Mouse (Mus musculus): ENCODE measurements around the gene Glrx5.

The Glrx5 gene

DNA sequence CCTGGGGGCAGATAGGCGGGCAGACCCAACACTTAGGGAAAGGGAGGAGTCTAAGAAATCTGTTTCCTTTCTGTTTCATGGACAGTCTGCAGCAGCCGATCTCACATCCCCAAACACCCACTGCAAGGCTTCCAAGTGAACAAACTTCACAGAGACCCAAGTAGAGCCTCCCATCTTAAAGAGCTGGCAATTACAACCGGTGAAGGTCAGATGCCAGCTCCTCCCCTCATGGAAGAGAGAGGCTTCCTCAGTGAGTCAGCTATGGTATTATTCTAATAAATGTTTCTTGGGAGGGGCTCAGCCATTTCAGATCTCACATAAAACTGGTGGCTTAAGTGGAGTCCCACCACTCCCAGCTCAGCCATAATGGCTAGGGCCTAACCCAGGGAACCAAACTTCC, 28.8 kb upstream of the Glrx5 start:
- no peak for DNase-seq (ENCODE audit: extremely low read depth, insufficient read length, low spot score)

DNA sequence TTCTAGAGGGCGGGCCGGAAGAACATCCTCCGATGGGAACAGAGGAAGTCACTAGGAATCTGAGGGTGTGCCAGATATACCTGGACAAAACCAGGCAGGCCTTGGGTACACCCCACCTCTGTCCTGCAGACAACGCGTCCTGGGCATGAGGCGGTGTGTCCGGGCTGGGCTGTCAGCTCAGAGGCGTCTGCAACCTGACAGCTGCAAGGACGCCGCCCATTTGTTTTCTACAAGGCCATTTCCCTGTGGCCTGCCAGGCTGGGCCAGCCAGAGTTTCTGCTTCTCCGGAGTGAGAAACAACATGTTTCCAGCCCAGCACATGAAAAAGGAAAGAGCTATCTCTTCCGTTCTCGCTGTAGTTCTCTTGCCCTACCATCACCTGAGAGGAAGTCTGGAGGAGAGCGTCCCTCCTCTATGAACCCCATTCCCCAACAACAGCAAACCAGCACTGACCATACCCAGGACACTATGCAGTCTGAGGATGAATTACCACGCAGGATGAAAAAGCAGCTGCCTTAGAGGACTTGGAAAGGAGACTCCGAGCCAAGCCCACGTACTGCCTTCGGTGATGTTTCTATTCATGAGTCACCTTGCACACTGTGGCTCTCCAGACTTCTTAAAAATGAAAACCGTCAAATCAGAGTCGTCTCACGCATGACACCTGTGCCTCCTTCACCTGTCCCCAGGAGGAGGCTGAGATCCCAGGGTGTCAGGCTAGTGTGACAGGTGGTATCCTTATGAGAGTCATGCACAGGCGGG, 27.4 kb upstream of the Glrx5 start:
- no peak for DNase-seq (ENCODE audit: extremely low read depth, insufficient read length, low spot score)

DNA sequence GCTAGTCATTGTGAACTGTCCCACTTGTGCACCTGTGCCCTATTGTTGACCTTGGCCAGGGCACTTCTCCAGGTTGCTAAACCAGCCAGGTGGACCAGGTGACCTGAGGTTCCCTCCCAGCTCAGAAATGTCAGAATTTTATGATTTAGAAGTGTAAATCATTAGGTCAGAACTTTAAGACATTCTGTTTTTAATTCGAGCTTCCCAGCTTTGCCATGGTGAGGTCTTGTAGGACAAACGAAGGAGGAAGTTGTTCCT, 26.8 kb upstream of the Glrx5 start:
- DNase-seq (ENCODE audit: extremely low read depth, insufficient read length, low spot score), result no peak

DNA sequence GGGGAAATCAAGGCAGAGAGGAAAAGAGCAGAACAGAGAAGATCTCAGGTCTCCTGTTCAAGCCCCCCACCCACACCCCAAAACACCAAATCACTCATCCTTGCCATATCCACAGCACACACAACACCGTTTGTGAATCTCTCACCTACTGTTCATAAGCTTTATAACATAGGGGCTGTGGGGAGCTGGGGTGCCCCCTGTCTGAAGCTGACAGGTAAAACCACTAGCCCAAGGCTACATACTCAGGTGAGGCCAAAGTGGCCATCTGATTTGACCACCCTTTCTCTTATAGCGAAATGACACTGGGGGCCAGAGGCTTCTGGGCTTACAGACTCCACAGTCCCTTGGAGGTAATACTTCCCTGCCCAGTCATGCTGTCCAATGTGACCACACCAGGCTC, 24.3 kb upstream of the Glrx5 start:
- DNase-seq (ENCODE audit: extremely low read depth, insufficient read length, low spot score), result no peak

DNA sequence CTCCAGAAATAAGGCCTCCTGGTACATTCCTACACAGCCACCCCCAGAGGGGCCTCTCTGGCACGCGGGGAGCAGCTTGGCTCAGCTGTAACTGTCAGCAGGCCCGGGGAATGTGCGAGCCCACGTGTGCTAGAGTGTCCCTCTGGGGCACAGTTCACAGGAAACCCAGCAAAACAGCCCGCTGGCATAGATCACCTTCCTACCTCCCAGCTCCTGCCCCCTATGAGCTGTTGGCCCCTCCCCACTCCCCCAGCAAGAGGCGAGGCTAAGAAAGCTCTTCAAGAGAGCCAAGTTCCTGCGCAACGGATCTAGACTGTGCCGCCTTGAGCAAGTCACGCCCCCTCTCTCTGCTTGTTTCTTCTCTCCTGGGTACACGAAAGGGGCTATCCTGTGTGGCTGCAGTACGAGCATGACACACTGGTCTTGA, 23.7 kb upstream of the Glrx5 start:
- peak; percentile 85 for DNase-seq (ENCODE audit: extremely low read depth, insufficient read length, low spot score)

DNA sequence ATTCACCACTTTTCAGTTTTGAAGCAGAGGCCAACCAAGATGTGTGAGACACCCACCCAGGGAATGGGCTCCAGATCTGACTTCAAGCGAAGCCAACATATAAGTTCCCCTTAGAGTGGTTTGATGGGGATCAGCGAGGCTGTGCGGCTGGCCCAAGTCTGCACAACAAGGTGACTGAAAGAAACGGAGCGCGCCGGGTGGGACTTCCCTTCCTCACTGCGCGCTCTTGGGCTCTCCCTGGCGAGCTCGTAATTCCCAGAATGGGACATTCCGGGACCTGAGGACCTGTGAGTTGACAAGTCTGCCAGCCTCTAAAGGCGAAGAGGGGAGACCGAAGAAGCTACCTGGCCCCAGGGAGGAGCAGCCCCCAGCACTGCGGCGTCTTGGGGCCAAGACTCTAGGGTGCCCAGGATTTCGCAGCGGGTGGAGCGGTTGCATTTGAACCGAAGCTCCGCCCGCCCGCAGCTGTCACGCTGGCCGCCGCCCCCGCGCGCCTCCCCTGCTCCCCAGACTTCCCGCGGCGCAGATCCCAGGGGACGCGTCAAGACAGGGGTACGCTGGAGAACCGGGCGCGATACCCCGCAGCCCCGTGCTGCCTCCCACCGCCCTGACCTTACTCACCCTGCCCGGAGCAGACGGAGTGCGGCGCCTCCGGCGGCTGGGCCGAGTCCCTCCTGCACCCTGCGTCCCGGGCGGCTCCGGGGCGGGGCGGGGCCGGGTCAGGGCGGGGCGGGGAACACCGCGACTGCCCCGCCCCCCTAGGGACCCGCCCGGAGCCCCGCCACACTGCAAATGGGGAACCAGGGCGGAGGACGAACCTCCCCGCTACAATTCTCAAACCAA, 22.9 kb upstream of the Glrx5 start, which contains the start of gene Syne3:
Gene Syne3, minus strand, starts transcription at position 440 of the 843 bp plus-strand sequence.
- peak; percentile 84 for DNase-seq (ENCODE audit: extremely low read depth, insufficient read length, low spot score)

DNA sequence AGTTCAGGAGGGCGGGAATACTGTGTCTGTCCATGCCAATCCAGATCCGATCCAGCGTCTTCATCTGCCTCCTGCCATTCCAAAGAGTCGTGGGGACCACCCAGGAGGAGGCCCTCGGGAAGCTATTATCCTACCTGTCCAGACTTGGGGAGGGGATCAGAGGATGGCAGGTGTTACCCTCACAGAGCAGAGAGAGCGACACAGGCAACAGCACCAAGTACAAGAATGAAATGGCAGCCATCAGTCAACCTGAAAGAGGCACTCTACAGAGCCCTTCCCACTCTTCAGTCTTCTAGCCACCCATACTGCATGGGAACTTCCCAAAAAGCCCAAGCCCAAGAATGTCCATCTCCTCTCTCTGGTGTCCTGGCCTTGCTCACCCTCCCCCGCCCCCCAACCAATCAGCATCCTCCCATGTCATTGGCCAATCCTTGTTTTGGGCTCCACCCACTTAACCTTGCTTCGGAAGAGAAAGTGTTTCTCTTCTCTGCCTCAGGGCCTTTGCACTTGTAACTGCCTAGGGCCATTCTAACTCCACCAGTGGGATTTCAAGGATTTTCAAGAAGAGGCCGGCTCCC, 22.2 kb upstream of the Glrx5 start:
- no peak for DNase-seq (ENCODE audit: extremely low read depth, insufficient read length, low spot score)

DNA sequence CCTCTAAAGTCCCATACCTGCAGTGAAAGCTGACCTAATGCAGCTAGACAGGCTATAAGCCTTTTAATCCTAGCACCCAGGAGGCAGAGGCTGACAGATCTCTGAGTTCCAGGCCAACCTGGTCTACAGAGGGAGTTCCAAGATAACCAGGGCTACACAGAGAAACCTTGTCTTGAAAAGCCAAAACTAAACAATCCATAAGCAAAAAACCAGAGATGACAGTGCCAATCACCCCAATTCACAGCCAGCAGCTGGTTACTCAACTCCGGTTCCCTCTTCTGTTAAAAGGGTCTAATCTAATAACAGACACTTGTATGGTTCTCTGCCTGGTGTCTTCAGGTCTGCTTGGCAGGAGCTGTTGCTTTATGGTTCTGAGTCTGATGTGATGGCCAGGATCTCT, 20.9 kb upstream of the Glrx5 start:
- DNase-seq (ENCODE audit: extremely low read depth, insufficient read length, low spot score), result no peak

DNA sequence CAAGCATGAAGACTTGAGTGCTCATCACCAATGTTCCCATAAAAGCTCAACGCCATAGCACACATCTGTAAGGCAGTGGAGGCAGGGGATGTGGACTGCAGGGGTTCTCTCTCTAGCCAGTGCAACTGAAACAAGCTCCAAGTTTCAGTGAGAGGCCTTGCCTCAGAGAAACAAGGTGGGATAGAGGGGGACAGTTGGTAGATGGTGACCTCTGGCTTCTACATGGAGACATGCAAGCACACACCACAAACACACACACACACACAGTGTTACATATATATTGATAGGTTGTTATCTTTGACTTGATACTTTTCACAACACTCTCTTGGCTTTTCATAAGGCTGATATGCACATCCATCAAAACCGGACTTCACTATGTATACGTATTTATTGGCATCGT, 20.2 kb upstream of the Glrx5 start:
- no peak for DNase-seq (ENCODE audit: extremely low read depth, insufficient read length, low spot score)

DNA sequence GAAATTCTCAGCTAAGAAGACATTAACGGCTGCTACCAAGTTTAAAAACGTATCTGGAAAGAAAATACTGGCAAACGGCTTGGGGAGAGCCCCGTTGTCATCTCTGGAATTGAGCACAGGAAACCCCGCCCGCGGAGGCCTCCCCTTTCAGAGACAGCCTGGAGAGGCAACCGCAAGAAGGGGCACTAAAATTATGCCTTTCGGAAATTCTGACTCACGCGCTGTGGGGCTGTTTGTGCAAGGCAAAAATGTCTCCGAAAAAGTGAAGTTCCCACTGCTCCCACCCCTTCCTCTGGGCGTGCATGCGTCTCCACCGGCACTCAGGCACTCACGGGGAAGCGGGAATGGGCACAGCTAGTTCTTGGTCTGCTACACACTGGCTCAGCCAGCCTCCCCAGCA, 19.4 kb upstream of the Glrx5 start:
- peak; percentile 79 for DNase-seq (ENCODE audit: extremely low read depth, insufficient read length, low spot score)

DNA sequence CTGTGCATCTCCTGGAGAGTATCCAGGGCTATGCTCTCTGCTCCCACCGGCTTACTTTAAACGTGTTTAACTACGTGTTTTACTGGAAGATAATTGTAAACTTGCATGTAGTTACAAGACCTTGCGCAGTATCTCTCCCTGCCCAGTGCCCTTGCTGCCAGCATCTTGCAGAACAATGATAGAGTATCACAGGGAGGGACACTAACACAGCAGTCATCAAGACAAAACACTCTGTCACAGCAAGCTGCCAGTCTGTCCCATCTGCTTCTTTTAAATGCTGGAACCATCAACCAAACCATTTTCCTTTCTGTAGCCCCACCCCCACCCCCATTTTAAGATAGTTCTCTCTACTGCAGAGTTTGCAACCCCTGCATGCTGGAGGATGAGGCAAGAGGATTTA, 16.3 kb upstream of the Glrx5 start:
- no peak for DNase-seq (ENCODE audit: extremely low read depth, insufficient read length, low spot score)

DNA sequence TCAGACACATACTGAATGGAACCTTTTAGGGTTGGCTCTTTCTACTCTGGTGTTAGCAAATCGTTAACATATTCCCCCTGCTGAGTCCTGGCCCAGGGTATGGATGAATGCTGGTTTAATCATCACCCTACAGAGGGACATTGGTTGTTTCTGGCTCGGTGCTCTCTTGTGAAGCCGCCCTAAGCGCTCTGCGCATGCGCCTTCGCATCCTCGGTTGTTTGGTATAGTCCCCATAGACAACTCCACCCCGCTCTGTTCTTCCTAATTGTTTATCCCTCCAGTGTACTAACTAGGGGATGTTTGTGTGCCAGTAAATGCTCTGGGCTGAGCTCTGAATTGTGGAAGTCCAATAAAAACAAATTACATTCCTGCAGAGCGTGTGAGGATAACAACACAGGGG, 15.8 kb upstream of the Glrx5 start:
- no peak for DNase-seq (ENCODE audit: extremely low read depth, insufficient read length, low spot score)

DNA sequence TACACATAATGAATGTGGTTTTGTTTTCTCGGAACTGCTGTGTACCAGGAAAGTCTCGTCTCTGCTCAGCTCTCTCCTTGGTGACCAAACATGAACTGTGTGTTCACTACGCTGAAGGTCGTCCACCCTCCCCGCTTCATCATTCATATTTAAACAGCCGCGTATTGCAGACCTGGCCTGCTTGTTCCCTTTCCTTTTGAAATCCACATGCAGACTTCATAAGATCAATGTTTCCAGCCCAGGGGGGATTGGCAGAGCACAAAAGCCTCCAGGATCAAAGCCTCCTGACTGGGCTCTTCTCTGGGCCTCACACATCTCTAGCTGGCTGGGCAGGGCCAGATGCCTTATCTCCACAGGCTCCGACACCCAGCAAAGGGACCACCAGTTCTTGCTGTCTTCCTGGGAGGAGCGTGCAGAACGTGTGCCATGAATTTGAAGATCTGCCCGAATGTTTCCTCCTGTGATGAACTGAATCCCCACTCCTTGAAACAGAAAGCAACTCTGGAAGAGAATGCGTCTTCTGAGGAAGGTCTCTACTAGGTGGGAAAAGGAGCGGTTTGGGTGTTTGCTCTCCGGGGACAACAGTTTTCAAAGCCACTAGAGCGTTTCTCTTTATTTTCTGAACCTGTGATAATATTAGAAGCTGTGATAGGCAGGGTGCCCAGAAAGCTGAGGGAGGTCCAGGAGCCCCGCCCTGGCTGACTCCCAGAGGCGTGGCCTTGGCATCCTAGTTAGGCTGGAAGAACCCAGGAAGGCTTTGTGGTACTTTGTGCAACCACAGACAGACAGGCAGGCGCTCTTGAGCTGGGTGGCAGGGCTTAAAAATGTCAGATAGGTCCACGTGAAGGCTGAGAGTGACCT, 12.9 kb upstream of the Glrx5 start:
- no peak for DNase-seq (ENCODE audit: extremely low read depth, insufficient read length, low spot score)

DNA sequence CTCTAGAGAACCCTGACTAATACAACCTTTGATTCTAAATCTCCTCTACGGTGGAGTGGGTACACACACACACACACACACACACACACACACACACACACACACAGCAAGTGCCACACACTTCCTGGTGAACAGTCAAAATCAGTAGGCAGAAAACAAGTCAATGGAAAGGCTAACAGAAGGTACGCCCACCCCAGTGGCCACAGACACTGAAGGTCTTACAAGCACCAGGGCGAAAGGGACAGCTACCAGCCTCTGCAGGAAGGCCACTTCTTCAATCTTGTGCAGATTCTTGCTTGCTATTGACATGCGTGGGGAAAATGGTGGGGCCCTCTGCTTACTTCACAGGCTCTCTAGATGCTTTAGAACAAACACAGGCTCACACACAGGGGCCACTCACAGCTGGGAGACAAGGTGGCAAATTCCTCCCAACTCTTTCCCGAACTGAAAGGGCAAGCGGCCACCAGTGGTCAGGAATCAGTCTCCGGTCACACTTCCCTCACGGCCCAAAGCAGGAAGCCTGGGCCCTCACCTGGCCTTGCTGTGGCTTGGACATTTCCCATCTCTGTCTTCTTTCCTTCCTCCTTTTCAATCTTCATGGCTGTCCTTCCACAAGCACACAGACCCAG, 10.9 kb upstream of the Glrx5 start:
- no peak for DNase-seq (ENCODE audit: extremely low read depth, insufficient read length, low spot score)

DNA sequence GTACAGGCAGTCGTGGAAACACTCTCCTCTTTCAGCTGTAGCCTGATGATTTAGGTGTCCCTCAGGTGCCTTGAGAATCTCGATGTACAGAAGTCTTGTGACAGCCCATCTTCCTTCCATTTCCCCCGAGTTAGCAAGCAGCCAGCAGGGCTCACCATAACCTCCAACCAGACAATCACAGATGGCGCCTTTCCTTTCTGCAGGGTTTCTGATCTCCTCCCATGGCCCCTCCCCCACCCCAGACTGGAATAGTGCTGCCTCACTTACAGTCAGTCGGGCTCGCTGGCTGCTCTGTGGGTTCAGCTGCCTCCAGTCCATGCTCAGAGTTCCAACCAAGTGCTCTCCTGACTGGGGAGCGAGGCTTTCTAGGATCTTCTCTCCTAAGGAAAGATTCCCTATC, 10.3 kb upstream of the Glrx5 start:
- no peak for DNase-seq (ENCODE audit: extremely low read depth, insufficient read length, low spot score)

DNA sequence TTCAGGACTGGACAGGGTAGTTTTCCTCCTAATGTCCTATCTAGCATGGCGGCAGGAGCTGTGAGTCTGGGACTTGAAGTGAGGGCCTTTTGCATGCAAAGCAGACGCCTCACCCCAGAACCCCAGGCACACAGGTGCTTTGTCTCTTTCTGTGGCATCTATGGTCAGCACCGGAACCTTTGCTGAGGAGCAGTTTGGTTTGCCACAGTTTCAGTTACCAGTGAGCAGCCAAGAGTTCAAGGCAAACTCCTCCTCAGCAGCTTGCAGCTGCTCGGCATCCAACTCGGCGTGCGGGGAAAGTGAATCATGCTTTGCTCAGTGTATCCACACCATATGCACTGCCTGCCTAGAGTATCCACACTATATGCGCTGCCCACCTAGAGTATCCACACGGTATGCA, 9.7 kb upstream of the Glrx5 start:
- DNase-seq (ENCODE audit: extremely low read depth, insufficient read length, low spot score), result no peak

DNA sequence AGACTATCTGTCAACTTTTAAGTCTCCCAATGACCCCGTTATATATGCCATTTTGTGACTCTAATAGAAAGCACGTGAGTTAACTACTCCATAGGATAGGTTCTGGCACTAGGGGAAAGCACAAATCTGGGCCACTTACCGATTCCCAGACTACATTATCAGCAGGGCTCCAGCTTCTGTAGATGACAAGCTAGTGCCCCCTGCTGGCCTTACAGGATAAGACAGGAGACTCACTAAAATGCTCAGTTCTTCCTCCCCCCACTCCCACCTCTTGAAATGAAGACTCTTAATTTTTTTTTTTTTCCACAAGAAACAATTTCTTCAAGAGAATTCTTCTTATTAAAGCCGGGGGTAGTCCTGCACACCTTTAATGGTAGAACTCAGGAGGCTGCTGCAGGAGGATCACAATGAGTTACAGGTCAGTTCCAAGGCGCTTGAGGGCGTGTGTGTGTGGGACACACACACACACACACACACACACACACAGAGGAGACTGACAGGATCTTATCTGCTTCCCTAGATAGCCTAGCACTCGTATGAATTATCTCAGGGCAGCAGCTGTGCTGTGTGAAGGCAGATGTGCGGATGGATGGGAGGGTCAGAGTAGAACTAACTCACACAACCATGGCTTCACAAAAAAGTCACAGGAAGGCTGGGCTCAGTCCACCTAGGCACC, 7.1 kb upstream of the Glrx5 start:
- no peak for DNase-seq (ENCODE audit: extremely low read depth, insufficient read length, low spot score)

DNA sequence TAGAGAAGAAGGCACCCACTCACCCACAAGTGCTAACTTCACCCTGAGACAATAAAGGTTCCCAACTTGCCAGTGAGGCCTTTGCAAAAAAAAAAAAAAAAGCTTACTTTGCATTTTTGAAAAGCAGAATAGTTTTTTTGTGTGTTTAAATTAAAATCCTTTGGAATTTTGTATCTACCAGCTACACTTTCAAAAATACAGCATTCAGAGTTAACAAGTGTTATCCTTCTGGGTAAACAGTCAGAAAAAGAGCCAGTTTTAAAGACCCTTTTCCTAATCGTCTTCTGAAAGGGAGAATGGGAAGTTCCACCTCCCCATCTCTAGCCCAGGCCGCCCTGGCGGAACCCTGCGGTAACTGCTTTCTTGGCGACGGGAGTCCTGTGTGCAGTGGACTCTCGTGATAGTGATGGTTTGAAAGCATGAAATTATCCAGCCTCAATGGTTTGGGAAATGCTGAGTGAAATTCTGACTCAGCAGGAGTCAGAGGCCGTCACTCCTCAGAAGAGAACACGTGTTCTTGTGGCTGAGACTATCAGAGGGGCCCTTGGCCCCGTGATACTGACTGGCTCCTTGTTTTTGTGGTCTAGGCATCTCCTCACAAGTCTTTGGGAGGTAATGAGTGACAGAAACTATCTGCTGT, 6.4 kb upstream of the Glrx5 start:
- DNase-seq (ENCODE audit: extremely low read depth, insufficient read length, low spot score), result peak; percentile 72

DNA sequence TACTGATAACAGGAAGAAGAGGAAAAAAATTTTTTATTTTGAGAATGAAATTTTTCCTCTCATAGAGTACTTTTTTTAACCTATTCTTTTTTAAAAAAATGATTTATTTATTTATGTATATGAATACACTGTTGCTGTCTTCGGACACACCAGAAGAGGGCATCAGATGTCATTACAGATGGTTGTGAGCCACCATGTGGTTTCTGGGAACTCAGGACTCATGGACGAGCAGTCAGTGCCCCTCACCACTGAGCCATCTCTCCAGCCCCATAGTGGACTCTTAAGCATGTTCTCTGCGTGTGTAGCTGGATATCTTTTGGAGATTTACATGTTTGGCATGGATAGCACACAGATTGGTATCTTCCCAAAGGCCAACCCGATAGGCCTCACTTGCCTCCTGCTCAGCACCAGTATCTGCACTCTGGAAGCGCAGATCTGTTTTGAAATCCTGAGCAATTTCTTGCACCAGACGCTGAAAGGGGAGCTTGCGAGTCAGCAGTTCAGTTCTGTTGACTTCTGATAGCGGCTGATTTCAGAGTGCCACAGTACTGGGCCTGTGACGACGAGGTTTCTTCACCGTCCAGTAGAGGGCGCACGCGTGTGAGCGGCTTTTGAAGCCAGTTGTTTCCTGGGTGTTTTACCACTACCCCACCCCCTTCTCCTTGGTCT, 5.0 kb upstream of the Glrx5 start:
- DNase-seq (ENCODE audit: extremely low read depth, insufficient read length, low spot score), result peak; percentile 65
